Mouse (Mus musculus) G1E (cell line): ENCODE measurements around the gene C2cd4d. TPM values are rescaled to one million over a fixed set of nuclear protein-coding genes. Genes with fewer than 3 reads are reported as not detected.

ENCODE experiments used
- ATAC-seq: 2 replicates; pipeline ENCODE4 v1.8.0; 2016; ENCODE audit warnings: mild to moderate bottlenecking; ENCODE audit not compliant: insufficient number of reproducible peaks, poor library complexity, low FRiP score, severe bottlenecking; ENCODE audit errors: extremely low read depth
- DNase-seq: peaks from one replicate; pipeline ENCODE4 v3.0.0; 2012; ENCODE audit warnings: low spot score
- H3K27me3 ChIP-seq: 2 replicates; pipeline ENCODE4 v1.6.1; 2012; ENCODE audit warnings: mild to moderate bottlenecking, low read length, inconsistent platforms; ENCODE audit not compliant: insufficient read depth
- H3K36me3 ChIP-seq: replicated peaks from 2 replicates; pipeline ENCODE3; 2012; ENCODE audit warnings: mild to moderate bottlenecking, inconsistent platforms
- H3K4me1 ChIP-seq: 2 replicates; pipeline ENCODE4 v1.6.1; 2012; ENCODE audit warnings: low read depth, low read length, inconsistent platforms, mixed read lengths; ENCODE audit not compliant: insufficient read depth
- H3K4me3 ChIP-seq: 2 replicates; pipeline ENCODE4 v1.5.1; 2012; ENCODE audit warnings: low read depth, mild to moderate bottlenecking, inconsistent platforms, low read length, moderate library complexity, mixed read lengths
- H3K9me3 ChIP-seq: replicated peaks from 2 replicates; pipeline ENCODE4 v1.6.1; 2012; ENCODE audit warnings: inconsistent platforms
- CTCF ChIP-seq: IDR thresholded peaks from 2 replicates; pipeline ENCODE4 v1.5.1; 2012; ENCODE audit warnings: low read depth, low read length, inconsistent platforms, mixed read lengths
- GATA1 ChIP-seq: IDR thresholded peaks from 2 replicates; pipeline ENCODE4 v1.6.1; 2012; ENCODE audit warnings: borderline replicate concordance, low read length, inconsistent platforms, mixed read lengths
- GATA2 ChIP-seq: IDR thresholded peaks from 2 replicates; pipeline ENCODE4 v1.6.1; 2012; ENCODE audit warnings: low read depth, low read length, inconsistent platforms, borderline replicate concordance
- POLR2AphosphoS5 ChIP-seq: IDR thresholded peaks from 2 replicates; pipeline ENCODE4 v1.6.1; 2012; ENCODE audit warnings: low read depth, low read length, inconsistent platforms; ENCODE audit not compliant: insufficient replicate concordance
- TAL1 ChIP-seq: conservative IDR thresholded peaks from 2 replicates; pipeline ENCODE4 v1.6.1; 2012; ENCODE audit warnings: low read depth, low read length, inconsistent platforms, mixed read lengths
- polyA plus RNA-seq: library from polyadenylated mRNA; stranded (reverse); fragments of >175 nt; gene quantifications from 2 replicates; pipeline ENCODE4 v1.2.3, GENCODE M21; 2012
- total RNA-seq, 2 experiments: library from RNA; stranded (forward) in 1 of 2; stranded (reverse) in 1 of 2; fragments of 200-1000 nt in 1 of 2; fragments of >200 nt in 1 of 2; fragmentation: Nextera tagmentation in 1 of 2; gene quantifications; 2 replicates each; pipeline ENCODE4 v1.2.3; 2014 to 2017

Gene C2cd4d
- total and polyA plus RNA-seq, 3 experiments: 0.11 TPM; not detected in 2

GRCm38 (mm10) chr3:94399663-94400310 lies 37.5 kb downstream of the C2cd4d start:
- no peaks in the 10 kb centered on the region for H3K4me1 ChIP-seq
- no peaks in the 10 kb centered on the region for H3K36me3 ChIP-seq
- TF ChIP-seq CTCF (no peak), GATA2 (no peak), GATA1 (no peak), TAL1 (no peak), POLR2AphosphoS5 (no peak)
- DNase-seq (no peak), ATAC-seq (no peak)
- H3K27me3 ChIP-seq: peaks cover 34% of the 10 kb centered on the region
- H3K4me3 ChIP-seq: no peak overlapping the region
- H3K9me3 ChIP-seq: no peaks in the 10 kb centered on the region

GRCm38 (mm10) chr3:94402451-94402850 lies 40.2 kb downstream of the C2cd4d start:
- Histone ChIP-seq H3K36me3 (no peaks in the 10 kb centered on the region), H3K4me1 (no peaks in the 10 kb centered on the region), H3K27me3 (peaks cover 34% of the 10 kb centered on the region), H3K9me3 (no peaks in the 10 kb centered on the region), H3K4me3 (no peak overlapping the region)
- DNase-seq (no peak), ATAC-seq (no peak)
- TF ChIP-seq GATA1: no peak
- TF ChIP-seq CTCF: no peak
- TF ChIP-seq TAL1: no peak
- TF ChIP-seq GATA2: no peak
- no peak for TF ChIP-seq POLR2AphosphoS5

GRCm38 (mm10) chr3:94404366-94405054 lies 42.3 kb downstream of the C2cd4d start:
- no peak for DNase-seq
- H3K9me3 ChIP-seq: no peaks in the 10 kb centered on the region
- peaks cover 34% of the 10 kb centered on the region for H3K27me3 ChIP-seq
- H3K4me3 ChIP-seq: no peak overlapping the region
- no peaks in the 10 kb centered on the region for H3K4me1 ChIP-seq
- no peak for ATAC-seq
- TF ChIP-seq POLR2AphosphoS5 (no peak), TAL1 (no peak), CTCF (no peak), GATA1 (no peak)
- H3K36me3 ChIP-seq: no peaks in the 10 kb centered on the region

- DNase-seq (no peak), ATAC-seq (no peak)
- no peaks in the 10 kb centered on the region for H3K36me3 ChIP-seq
- TF ChIP-seq GATA1 (no peak), TAL1 (no peak), POLR2AphosphoS5 (no peak), GATA2 (no peak), CTCF (no peak)
- peaks cover 31% of the 10 kb centered on the region for H3K27me3 ChIP-seq
- no peaks in the 10 kb centered on the region for H3K4me1 ChIP-seq
- H3K9me3 ChIP-seq: no peaks in the 10 kb centered on the region
- H3K4me3 ChIP-seq: no peak overlapping the region
Measured at GRCm38 (mm10) chr3:94405561-94405960, 43.3 kb downstream of the C2cd4d start.

- H3K4me3 ChIP-seq: no peak overlapping the region
- no peaks in the 10 kb centered on the region for H3K9me3 ChIP-seq
- TF ChIP-seq TAL1 (no peak), CTCF (no peak), GATA1 (no peak), POLR2AphosphoS5 (no peak), GATA2 (no peak)
- ATAC-seq (no peak), DNase-seq (no peak)
- no peaks in the 10 kb centered on the region for H3K4me1 ChIP-seq
- H3K36me3 ChIP-seq: no peaks in the 10 kb centered on the region
- peaks cover 7% of the 10 kb centered on the region for H3K27me3 ChIP-seq
Measured at GRCm38 (mm10) chr3:94412530-94412929, 50.3 kb downstream of the C2cd4d start.

GRCm38 (mm10) chr3:94413031-94413679 lies 50.9 kb downstream of the C2cd4d start, which contains the start of gene Tdrkh:
Gene Tdrkh, plus strand, starts transcription at chr3:94413273.
- Histone ChIP-seq H3K36me3 (no peaks in the 10 kb centered on the region), H3K4me1 (no peaks in the 10 kb centered on the region), H3K27me3 (peaks cover 4% of the 10 kb centered on the region), H3K9me3 (no peaks in the 10 kb centered on the region), H3K4me3 (no peak within 1 kb of the TSS)
- ATAC-seq (no peak), DNase-seq (no peak)
- TF ChIP-seq CTCF (no peak), POLR2AphosphoS5 (no peak), TAL1 (no peak), GATA2 (no peak), GATA1 (no peak)

Other genes with a start within 250 kb of the C2cd4d start
- gene Gm10696, start 184.2 kb upstream of the C2cd4d start, total RNA-seq (2014; fragmentation: Nextera tagmentation): not detected in 2 replicates
- not detected in 2 replicates for gene Gm10696, start 184.2 kb upstream of the C2cd4d start, total RNA-seq (2017)
- not detected in 2 replicates for gene Gm10696, start 184.2 kb upstream of the C2cd4d start, polyA plus RNA-seq
- gene Gm5286, start 165.7 kb upstream of the C2cd4d start, total RNA-seq (2014; fragmentation: Nextera tagmentation): not detected in 2 replicates
- 0.35 TPM in 1 of 2 replicates, not detected in the other for gene Gm5286, start 165.7 kb upstream of the C2cd4d start, total RNA-seq (2017)
- not detected in 2 replicates for gene Gm5286, start 165.7 kb upstream of the C2cd4d start, polyA plus RNA-seq
- not detected in 2 replicates for gene Gm4778, start 98.4 kb upstream of the C2cd4d start, total RNA-seq (2014; fragmentation: Nextera tagmentation)
- gene Gm4778, start 98.4 kb upstream of the C2cd4d start, total RNA-seq (2017): not detected in 2 replicates
- gene Gm4778, start 98.4 kb upstream of the C2cd4d start, polyA plus RNA-seq: not detected in 2 replicates
- gene Them4, start 52.3 kb upstream of the C2cd4d start, total RNA-seq (2014; fragmentation: Nextera tagmentation): 12.5 and 13.2 TPM in 2 replicates
- gene Them4, start 52.3 kb upstream of the C2cd4d start, total RNA-seq (2017): 7.6 and 7.7 TPM in 2 replicates
- 0.44 and 1.3 TPM in 2 replicates for gene Them4, start 52.3 kb upstream of the C2cd4d start, polyA plus RNA-seq
- not detected in 2 replicates for gene Them5, start 20.3 kb upstream of the C2cd4d start, total RNA-seq (2014; fragmentation: Nextera tagmentation)
- 0.11 and 0.12 TPM in 2 replicates for gene Them5, start 20.3 kb upstream of the C2cd4d start, total RNA-seq (2017)
- not detected in 2 replicates for gene Them5, start 20.3 kb upstream of the C2cd4d start, polyA plus RNA-seq
- not detected in 2 replicates for gene Rorc, start 10.4 kb downstream of the C2cd4d start, total RNA-seq (2014; fragmentation: Nextera tagmentation)
- gene Rorc, start 10.4 kb downstream of the C2cd4d start, total RNA-seq (2017): 0.12 TPM in 1 of 2 replicates, not detected in the other
- gene Rorc, start 10.4 kb downstream of the C2cd4d start, polyA plus RNA-seq: not detected in 2 replicates
- not detected in 2 replicates for gene Lingo4, start 36.1 kb downstream of the C2cd4d start, total RNA-seq (2014; fragmentation: Nextera tagmentation)
- gene Lingo4, start 36.1 kb downstream of the C2cd4d start, total RNA-seq (2017): 0.05 and 0.06 TPM in 2 replicates
- gene Lingo4, start 36.1 kb downstream of the C2cd4d start, polyA plus RNA-seq: not detected in 2 replicates
- not detected in 2 replicates for gene Tdrkh, start 50.8 kb downstream of the C2cd4d start, total RNA-seq (2014; fragmentation: Nextera tagmentation)
- 0.12 and 0.22 TPM in 2 replicates for gene Tdrkh, start 50.8 kb downstream of the C2cd4d start, total RNA-seq (2017)
- not detected in 2 replicates for gene Tdrkh, start 50.8 kb downstream of the C2cd4d start, polyA plus RNA-seq
- 62.2 and 67.1 TPM in 2 replicates for gene Mrpl9, start 80.9 kb downstream of the C2cd4d start, total RNA-seq (2014; fragmentation: Nextera tagmentation)
- 105 and 108 TPM in 2 replicates for gene Mrpl9, start 80.9 kb downstream of the C2cd4d start, total RNA-seq (2017)
- 89.5 and 105 TPM in 2 replicates for gene Mrpl9, start 80.9 kb downstream of the C2cd4d start, polyA plus RNA-seq
- gene Oaz3, start 81.5 kb downstream of the C2cd4d start, total RNA-seq (2014; fragmentation: Nextera tagmentation): not detected in 2 replicates
- gene Oaz3, start 81.5 kb downstream of the C2cd4d start, total RNA-seq (2017): 0.17 and 0.49 TPM in 2 replicates
- not detected in 2 replicates for gene Oaz3, start 81.5 kb downstream of the C2cd4d start, polyA plus RNA-seq
- not detected in 2 replicates for gene Celf3, start 115.9 kb downstream of the C2cd4d start, total RNA-seq (2014; fragmentation: Nextera tagmentation)
- gene Celf3, start 115.9 kb downstream of the C2cd4d start, total RNA-seq (2017): 0.17 TPM in 1 of 2 replicates, not detected in the other
- gene Celf3, start 115.9 kb downstream of the C2cd4d start, polyA plus RNA-seq: not detected in 2 replicates
- not detected in 2 replicates for gene Riiad1, start 117.9 kb downstream of the C2cd4d start, total RNA-seq (2014; fragmentation: Nextera tagmentation)
- not detected in 2 replicates for gene Riiad1, start 117.9 kb downstream of the C2cd4d start, total RNA-seq (2017)
- not detected in 2 replicates for gene Riiad1, start 117.9 kb downstream of the C2cd4d start, polyA plus RNA-seq
- 38.8 and 42.0 TPM in 2 replicates for gene Snx27, start 220.3 kb downstream of the C2cd4d start, total RNA-seq (2014; fragmentation: Nextera tagmentation)
- gene Snx27, start 220.3 kb downstream of the C2cd4d start, total RNA-seq (2017): 23.2 and 26.9 TPM in 2 replicates
- 10.5 and 10.9 TPM in 2 replicates for gene Snx27, start 220.3 kb downstream of the C2cd4d start, polyA plus RNA-seq